Mouse (Mus musculus) liver, adult 2 months (tissue): ENCODE data around the gene Kdelc2. TPM values are rescaled to one million over a fixed set of nuclear protein-coding genes. Genes with fewer than 3 reads are reported as not detected.
A peak's percentile ranks its signal among the peaks of the same experiment; 100 is the strongest.

Source experiments
- DNase-seq: peaks from one replicate; pipeline ENCODE4 v3.0.0-alpha.2; 2011; ENCODE audit warnings: low read depth, low spot score; ENCODE audit errors: extremely low read depth
- H3K27ac ChIP-seq: fragments of 200-500 bp; replicated peaks from 2 replicates; pipeline ENCODE4 v1.5.1; 2012; ENCODE audit warnings: low read depth, mild to moderate bottlenecking, control low read depth, inconsistent platforms, low read length; ENCODE audit not compliant: insufficient read depth
- H3K27me3 ChIP-seq: fragments of 200-500 bp; 2 replicates; pipeline ENCODE4 v1.6.1; 2012; ENCODE audit warnings: mild to moderate bottlenecking, moderate library complexity, low read length, inconsistent platforms; ENCODE audit not compliant: control insufficient read depth, insufficient read depth
- H3K36me3 ChIP-seq: fragments of 200-500 bp; 2 replicates; pipeline ENCODE4 v1.6.1; 2012; ENCODE audit warnings: low read length, inconsistent platforms; ENCODE audit not compliant: control insufficient read depth, insufficient read depth
- H3K4me1 ChIP-seq: fragments of 200-500 bp; 2 replicates; pipeline ENCODE4 v1.6.1; 2011; ENCODE audit warnings: low read length; ENCODE audit not compliant: control insufficient read depth, insufficient read depth
- H3K4me3 ChIP-seq: fragments of 200-500 bp; 2 replicates; pipeline ENCODE4 v1.5.1; 2011; ENCODE audit warnings: low read depth, mild to moderate bottlenecking, control low read depth, low read length, moderate library complexity; ENCODE audit not compliant: insufficient read depth
- H3K79me2 ChIP-seq: fragments of 200-500 bp; 2 replicates; pipeline ENCODE4 v1.6.1; 2012; ENCODE audit warnings: inconsistent platforms, mild to moderate bottlenecking, low read length, moderate library complexity; ENCODE audit not compliant: control insufficient read depth, insufficient read depth
- H3K9ac ChIP-seq: fragments of 200-500 bp; 2 replicates; pipeline ENCODE4 v1.6.1; 2012; ENCODE audit warnings: low read depth, mild to moderate bottlenecking, control low read depth, inconsistent platforms, low read length
- CTCF ChIP-seq: fragments of 200-500 bp; IDR thresholded peaks from 2 replicates; pipeline ENCODE4 v1.5.1; 2011; ENCODE audit warnings: low read depth, low read length, control low read depth
- POLR2A ChIP-seq: fragments of 200-500 bp; IDR thresholded peaks from 2 replicates; pipeline ENCODE4 v1.6.1; 2011; ENCODE audit warnings: low read length, control low read depth; ENCODE audit not compliant: insufficient read depth; ENCODE audit errors: extremely low read depth
- WGBS: fragments of 180-500 bp; shearing (Covaris S2); methylation state at CpG from one replicate; pipeline ENCODE4 v1.1.7; 2018; 5-methylcytosine and 5-hydroxymethylcytosine counted together
- polyA plus RNA-seq: library from polyadenylated mRNA; depleted of rRNA; stranded (reverse); fragments of >200 nt; gene quantifications from 2 replicates; pipeline ENCODE4 v1.2.3, GENCODE M21; 2012
- total RNA-seq: library from RNA; depleted of rRNA; stranded (reverse); fragments of >200 nt; gene quantifications from 2 replicates; pipeline ENCODE4 v1.2.3, GENCODE M21; 2014

Gene Kdelc2
- total and polyA plus RNA-seq, 2 experiments: 2.0 to 6.2 TPM

GRCm38 (mm10) chr9:53401146-53401545 is 17.3 kb downstream of the Kdelc2 start:
- Histone ChIP-seq H3K27me3 (no peaks in the 10 kb centered on the region), H3K36me3 (peaks cover 7% of the 10 kb centered on the region), H3K79me2 (no peaks in the 10 kb centered on the region), H3K4me1 (no peaks in the 10 kb centered on the region), H3K4me3 (no peak overlapping the region), H3K27ac (no peak overlapping the region), H3K9ac (no peak overlapping the region)
- DNase-seq: no peak
- no peak for TF ChIP-seq CTCF
- 96% methylated on average over 8 of the region's 8 CpGs for WGBS

- no peak for TF ChIP-seq CTCF
- no peak for TF ChIP-seq POLR2A
- H3K4me1 ChIP-seq: no peaks in the 10 kb centered on the region
- peak within 1 kb of the TSS; percentile 5; the same call in 1 of the 2 replicates for H3K4me3 ChIP-seq
- no peak within 1 kb of the TSS; the same call in 1 of the 2 replicates for H3K9ac ChIP-seq
- no peak for DNase-seq
- peaks cover 3% of the 10 kb centered on the region; the same call in 1 of the 2 replicates for H3K36me3 ChIP-seq
- WGBS: 27% methylated on average over 11 of the region's 11 CpGs
- H3K27me3 ChIP-seq: no peaks in the 10 kb centered on the region
- no peak within 1 kb of the TSS for H3K27ac ChIP-seq
- no peaks in the 10 kb centered on the region for H3K79me2 ChIP-seq
Observed at GRCm38 (mm10) chr9:53402291-53402711, 18.5 kb downstream of the Kdelc2 start, which contains the start of gene 4930550C14Rik. TSS of gene 4930550C14Rik (plus strand) at chr9:53402325.

DNA sequence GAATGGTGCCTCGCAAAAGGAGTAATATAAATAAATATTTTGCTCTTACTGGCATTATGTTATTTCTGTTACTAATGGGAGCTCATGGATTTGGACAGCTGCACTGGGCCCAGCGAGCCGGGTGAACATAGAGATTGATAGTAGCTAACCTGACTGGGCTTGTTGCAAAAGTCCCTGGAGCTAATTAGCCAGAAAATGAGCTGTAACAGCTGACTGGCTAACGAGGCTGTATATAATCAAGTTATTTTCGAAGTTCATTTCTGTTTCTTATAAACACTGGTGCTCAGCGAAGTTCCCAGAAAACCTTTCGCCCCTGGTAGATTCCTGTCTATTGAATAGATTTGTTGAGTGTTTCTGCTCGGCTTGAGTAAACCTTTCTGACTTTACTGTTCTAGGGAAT is 19.2 kb downstream of the Kdelc2 start:
- Histone ChIP-seq H3K27me3 (no peaks in the 10 kb centered on the region), H3K4me1 (no peaks in the 10 kb centered on the region), H3K79me2 (no peaks in the 10 kb centered on the region), H3K36me3 (peaks cover 3% of the 10 kb centered on the region; the same call in 1 of the 2 replicates), H3K9ac (no peak overlapping the region), H3K4me3 (no peak overlapping the region), H3K27ac (no peak overlapping the region)
- no peak for DNase-seq
- no peak for TF ChIP-seq POLR2A
- TF ChIP-seq CTCF: no peak
- WGBS: 82% methylated on average over 8 of the region's 8 CpGs

- H3K27ac ChIP-seq: no peak overlapping the region
- TF ChIP-seq POLR2A: no peak
- no peak for TF ChIP-seq CTCF
Observed at GRCm38 (mm10) chr9:53404050-53404752, 20.4 kb downstream of the Kdelc2 start.

GRCm38 (mm10) chr9:53404753-53405722 is 21.2 kb downstream of the Kdelc2 start:
- H3K9ac ChIP-seq: peak overlapping the region; percentile 48
- no peaks in the 10 kb centered on the region for H3K4me1 ChIP-seq
- H3K4me3 ChIP-seq: peak overlapping the region; percentile 39
- 42% methylated on average over 21 of the region's 21 CpGs for WGBS
- no peaks in the 10 kb centered on the region for H3K79me2 ChIP-seq
- peaks cover 3% of the 10 kb centered on the region; the same call in 1 of the 2 replicates for H3K36me3 ChIP-seq
- DNase-seq: peak; percentile 73
- no peaks in the 10 kb centered on the region for H3K27me3 ChIP-seq
- TF ChIP-seq POLR2A: no peak
- TF ChIP-seq CTCF: no peak
- H3K27ac ChIP-seq: no peak overlapping the region

More at GRCm38 (mm10) chr9:53404050-53404752, 20.4 kb downstream of the Kdelc2 start:
- Histone ChIP-seq H3K27me3 (no peaks in the 10 kb centered on the region), H3K4me1 (no peaks in the 10 kb centered on the region), H3K36me3 (peaks cover 3% of the 10 kb centered on the region; the same call in 1 of the 2 replicates), H3K4me3 (no peak overlapping the region), H3K79me2 (no peaks in the 10 kb centered on the region), H3K9ac (no peak overlapping the region)
- 86% methylated on average over 6 of the region's 6 CpGs for WGBS
- no peak for DNase-seq
